Mouse (Mus musculus) brain, adult 2 months (tissue): ENCODE results near the gene Dmgdh.

ENCODE experiments used
- DNase-seq: peaks from one replicate; pipeline ENCODE4 v3.0.0; 2011; ENCODE audit warnings: low read depth, low spot score

Gene Dmgdh

DNA sequence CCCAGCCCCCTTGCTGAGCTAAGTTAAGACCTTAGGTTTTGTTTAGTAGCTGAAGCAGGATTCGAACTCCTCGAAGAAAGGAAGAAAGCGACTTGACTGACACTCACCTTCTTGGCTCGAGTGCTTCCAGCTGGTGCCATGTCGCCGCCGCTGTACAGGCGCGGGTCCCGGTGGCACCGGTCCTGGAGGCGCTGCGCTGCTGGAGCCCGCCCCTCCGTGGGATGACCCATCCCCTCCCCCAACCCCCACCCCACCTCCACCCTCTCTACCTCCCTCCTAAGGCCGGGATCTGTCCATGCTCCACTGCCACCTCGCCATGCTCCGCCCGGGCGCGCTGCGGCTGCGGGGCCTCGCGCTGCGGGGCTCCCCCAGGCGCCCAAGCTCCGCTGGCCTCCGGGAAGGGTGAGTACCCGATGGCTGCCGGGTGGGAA is at the start of gene Dmgdh, which contains the start of gene Bhmt2:
Dmgdh (plus strand) TSS at position 303 of the 431 bp plus-strand sequence.
Bhmt2 (minus strand) TSS at position 172 of the 431 bp plus-strand sequence.
- DNase-seq, result no peak

DNA sequence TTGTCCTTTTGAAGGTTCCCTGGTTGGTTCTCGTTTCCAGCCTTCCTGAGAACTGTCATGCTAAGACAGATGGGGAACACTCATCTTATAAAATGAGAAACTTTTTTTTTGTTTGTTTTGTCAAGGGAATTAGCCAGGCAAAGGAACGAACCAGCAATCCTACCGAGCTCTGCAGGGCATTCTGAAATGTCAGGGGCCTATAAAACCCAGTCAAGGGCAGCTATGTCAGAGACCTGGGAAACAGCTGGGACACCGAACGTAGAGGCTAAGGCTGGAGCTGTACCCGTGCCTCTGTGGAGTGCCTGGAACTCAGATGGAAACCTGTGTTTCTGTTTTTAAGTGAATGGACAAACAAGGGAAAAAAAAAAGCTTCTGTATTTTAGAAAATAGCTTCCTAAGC is 45.4 kb upstream of the Dmgdh start:
- DNase-seq, result no peak

DNA sequence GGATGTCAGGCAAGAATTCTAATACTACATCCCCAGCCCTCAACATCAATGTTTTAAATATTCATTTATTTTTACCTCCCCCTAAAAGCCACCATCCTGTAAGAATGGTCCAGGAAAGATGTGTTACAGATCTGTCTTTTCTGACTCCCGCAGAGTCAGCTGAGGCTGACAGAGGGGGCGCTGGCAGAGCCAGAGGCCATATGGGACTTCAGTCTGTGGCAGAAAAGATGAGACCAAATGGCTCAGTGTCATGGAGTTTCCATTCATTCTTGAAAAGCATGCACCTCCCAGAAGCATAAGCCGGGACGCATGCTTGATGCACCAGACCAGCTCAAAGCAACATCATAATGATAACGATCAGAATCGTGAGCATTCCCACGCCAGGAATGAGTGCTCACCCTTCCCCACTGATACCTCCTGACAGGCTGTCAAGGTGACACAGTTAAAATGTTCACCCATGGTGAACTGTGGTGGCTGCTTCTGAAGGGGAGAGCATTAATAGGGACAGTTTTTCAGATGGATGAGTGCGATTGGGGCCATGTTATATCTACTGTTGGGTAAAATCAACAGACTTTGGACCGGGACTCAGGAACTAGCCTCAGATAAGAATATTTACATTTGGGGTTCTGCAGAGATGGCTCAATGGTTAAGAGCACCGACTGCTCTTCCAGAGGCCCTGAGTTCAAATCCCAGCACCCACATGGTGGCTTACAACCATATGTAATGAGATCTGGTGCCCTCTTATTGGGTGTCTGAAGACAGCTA is 43.1 kb upstream of the Dmgdh start:
- peak; percentile 53 for DNase-seq

DNA sequence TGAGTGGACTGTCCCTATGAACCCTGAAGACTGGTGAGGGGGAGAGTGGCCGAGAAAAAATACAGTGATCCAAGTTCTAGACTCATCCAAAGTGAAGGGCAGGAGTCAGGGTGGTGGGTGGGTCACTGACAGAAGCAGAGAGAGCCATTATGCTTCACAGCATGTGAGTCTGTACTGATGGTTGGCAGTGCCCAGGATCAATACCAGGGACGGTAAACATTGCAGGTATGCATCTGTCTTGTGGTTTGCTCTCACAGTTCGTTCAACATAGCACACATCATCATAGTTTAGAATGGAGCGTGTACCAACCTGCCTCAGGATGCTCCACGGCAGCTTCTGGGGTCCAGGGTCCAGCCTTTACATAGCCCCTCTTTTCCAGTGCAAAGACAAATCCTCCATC is 41.3 kb upstream of the Dmgdh start:
- no peak for DNase-seq

DNA sequence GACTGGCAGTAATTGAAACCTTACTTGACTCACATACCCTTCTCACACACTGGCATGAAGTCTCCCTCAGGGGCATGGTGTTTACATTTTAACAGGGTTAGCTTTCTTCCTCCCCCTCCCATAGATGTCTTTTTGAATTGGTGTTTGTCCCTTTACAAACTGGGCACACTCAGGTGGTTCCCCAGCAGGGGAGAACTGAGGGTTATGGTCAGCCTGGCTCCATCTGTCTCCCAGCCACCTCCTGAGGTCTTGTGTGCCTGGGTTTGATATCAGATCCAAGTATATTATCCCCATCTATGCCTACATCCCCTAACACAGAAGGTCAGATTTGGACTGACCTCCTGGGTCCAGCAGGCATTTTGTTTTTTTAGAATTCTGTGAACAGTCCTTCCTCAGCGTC is 37.7 kb upstream of the Dmgdh start:
- peak; percentile 41 for DNase-seq

DNA sequence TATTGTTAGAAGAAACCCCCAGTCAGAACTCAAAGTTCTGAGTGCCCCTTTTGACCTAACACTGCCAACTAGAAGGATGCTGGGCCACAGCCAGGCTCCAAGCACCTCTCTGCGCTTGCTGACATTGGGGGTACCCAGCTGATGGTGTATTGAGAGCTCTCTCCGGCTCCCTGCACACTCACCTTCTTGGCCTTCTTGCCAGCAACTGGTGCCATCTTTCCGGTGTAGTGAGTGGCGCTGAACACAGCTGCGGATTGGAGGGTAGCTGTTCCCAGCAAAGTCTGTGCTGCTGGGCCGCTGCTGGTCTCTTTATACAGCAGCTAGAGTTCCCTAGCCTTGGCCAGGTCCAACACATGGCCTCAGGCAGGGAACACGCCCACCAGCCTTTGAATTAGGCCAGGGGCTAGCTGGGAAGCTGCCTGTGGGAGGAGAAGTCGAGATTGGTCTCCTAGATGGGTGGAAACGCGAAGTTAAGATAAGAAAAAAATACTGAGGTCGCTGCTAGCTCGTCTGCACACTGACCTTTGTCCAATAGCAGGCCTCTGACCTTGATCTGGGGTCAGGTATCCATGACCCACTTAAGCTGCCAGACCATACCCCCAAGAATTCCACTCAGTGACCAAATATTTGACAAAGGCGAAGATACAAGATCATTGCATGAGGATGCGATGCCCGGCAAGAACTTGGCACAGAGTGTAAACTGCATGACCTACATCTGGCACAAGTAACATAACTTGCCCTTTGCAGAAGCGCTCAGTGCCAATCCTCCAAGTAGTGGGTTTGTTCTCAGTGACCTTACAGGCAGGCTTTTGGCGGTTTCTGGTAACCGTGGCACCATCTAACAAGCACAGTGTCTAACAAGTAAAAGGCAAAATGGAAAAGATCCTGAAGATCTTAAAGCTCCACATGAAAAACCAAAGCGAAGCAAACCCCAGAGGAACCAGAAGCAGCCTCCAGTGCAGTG is 36.7 kb upstream of the Dmgdh start, which contains the start of gene Bhmt:
Bhmt (minus strand) TSS at position 680 of the 964 bp plus-strand sequence.
- no peak for DNase-seq

DNA sequence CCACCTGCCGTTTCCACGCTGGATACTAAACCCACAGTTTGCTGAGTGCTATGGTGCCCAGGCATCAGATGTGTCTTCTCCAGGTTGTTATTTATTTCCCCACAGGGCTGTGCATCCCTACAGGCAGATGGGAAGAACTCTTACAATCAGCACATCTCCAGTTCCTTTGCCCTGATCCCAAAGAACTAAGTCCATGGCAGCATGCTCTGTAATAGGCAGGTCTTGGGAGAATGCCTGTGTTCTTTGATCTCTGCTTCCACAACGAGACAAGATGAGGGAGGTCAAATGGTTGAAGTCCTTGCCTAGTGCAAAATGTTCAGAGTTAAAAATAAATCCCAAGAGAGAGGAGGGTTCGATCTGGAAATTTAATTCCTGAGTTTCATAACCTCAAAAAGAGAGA is 34.6 kb upstream of the Dmgdh start:
- DNase-seq, result no peak

DNA sequence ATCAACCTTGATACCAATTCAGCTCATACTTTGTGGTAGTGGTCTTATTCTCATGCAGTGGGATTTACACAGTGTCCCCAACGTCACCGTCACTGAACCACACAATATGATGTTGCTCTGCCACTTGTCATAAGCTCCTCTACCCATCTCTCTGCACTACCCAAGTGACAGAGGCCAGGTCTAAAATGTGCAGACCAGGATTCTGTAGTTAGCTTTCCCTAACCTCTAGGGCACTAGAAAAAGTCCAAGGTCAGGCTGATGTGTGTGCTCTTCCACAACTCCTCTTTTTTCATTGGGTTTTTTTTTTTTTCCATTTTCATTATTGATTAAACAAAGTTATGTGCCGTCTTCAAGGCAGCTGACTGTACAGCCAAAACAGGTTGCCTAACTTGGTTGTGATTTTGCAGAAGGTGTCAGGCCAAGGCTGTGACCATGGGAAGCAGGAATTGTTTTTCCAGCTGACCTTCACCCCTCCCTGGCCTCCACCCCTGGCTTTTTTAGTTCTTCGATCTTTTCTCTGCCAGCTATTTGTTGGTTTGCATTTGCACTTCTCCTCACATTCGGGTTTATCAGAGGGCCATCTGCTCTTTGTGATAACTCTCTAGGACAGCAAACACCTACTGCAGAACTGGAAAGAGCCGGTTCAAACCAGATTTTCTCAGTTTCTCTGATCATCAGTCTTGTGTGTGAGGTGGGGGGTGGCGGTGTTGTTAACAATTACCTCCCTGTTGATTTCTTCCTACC is 25.7 kb upstream of the Dmgdh start:
- no peak for DNase-seq

DNA sequence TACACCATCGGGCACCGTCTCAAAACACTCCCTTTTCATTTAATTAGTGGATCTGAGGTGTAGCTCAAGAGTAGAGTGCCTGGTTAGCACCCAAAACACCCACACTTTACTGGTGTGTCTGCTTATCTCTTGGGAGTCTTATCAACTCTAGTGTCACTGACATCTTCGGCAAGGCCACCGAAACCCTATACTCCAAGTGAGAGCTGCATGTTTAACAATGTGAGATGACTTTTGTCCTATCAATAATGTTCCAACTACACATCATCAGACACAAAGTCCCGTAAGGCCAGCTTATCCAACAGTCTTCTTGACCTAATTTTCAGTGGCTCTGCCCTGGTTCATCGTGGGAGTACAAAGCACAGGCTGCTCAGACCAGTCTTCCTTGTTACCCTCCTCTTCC is 20.9 kb upstream of the Dmgdh start:
- no peak for DNase-seq

DNA sequence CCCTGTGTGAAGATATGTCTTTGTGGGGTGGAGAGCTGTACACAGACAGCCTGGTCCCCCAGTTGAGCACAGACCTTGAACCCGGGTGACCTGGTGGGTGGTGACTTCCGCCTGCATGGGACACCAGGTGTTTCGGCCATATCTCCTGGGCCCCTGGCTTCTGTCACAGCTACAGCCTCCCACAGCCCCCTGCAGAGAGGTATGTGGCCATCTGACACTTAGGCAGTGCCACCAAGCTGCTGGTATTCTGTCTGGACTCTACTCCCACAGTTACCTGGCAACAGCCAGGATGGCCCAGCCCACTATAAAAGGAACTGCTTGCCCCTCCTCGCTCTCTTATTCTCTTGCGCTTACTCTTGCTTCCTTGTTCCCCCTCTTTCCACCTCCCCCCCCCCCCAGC is 16.3 kb upstream of the Dmgdh start:
- DNase-seq, result peak; percentile 16

DNA sequence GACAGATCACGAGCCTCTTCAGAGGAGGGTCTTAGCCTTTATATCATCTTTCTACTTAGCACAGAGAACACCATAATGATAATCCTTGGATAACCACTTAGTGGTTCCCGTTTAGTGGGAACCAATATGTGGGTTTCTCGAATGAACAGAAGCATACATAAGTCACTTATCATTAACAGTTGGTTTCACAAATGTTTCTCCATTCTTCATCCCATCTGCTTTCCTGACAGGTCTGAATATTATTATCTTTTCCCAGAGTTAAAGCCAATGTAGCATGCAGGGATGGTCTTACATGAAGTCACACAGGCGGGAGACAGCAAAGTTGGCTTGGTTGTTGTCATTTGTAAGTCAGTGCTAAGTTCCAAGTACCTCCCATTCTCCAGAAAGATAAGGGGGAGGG is 6.6 kb upstream of the Dmgdh start:
- no peak for DNase-seq

DNA sequence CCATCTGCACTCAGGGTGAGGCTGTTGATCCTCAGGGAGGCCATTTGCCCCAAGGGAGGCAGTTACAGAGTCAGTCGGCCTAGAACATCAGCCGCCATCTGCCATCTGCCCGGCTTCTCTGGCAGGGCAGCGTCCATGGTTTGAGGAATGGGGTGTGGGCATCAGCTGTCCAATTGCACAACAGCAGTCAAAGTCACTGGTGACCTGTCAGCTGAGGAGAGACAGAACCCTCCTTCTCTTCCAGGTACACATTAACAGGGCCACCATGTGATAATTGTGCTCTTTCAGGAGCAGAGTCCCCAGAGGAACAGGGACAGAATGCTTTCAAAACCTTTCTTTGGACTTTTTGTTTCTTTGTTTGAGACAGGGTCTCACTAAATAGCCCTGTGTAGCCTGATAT is 1.9 kb upstream of the Dmgdh start:
- DNase-seq, result no peak

DNA sequence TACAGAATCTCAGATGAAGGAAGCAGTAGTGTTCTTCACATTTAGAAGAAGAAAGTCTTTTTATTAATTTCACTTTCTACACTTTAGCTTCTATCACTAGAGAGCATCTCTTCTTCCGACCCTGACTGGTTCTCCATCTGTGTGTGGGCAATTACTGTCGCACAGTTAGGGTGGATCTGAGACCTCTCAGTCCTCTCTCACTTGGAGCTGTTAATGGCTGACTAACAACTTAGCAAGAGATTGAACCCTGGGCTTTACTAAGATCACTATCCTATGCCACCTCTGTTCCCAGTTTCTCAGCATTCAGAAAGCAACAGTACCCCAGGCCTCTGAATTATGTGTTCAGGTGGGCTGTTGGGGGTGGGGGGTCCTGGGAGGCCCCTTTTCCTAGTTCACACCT is 937 bp upstream of the Dmgdh start:
- no peak for DNase-seq

DNA sequence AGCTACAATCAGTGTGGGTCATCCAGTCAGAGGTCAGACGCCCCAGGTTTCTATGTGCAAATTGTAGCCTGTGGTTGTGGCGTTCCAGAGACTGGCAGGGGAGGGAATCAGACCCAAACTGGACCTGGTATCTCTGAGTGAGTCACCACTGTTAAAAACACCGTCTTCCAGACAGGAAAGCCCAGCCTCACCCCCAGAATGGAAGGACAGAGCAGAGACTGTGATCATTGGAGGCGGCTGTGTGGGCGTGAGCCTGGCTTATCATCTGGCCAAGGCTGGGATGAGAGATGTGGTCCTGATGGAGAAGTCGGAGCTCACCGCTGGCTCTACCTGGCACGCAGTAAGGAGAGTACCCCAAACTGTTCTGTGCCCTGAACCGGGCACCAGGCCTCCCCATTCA is 2.6 kb downstream of the Dmgdh start:
- DNase-seq, result peak; percentile 36

DNA sequence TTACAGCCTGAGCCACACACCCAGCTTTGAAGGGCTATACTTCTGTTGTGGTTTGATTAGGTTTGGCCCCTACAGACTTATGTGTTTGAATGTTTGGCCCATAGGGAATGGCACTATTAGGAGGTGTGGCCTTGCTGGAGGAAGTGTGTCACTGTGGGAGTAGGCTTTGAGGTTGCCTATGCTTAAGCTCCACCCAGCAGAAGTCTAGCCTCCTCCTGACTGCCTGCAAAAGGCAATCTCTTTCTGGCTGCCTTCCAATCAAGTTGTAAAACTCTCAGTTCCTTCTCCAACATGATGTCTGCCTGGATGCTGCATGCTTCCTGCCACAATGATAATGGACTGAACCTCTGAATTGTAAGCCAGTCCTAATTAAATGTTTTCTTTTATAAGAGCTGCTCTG is 9.1 kb downstream of the Dmgdh start:
- DNase-seq, result no peak

DNA sequence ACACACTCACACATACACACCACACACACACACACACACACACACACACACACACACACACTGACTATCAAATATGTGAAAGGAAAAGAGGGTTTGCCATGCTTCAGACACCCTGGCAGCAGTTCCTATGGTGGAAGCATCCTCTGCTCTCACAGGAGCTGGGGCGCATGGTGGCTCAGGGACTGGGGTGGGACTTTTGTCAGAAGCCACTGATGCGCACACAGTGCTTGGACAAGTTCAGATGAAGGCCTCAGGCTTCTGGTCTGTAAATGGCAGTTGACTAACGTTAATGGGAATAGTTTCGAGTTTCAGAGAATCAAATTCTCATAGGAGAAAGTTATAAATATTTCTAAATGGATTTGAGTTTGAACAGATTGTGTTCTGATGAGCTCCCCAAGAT is 11.0 kb downstream of the Dmgdh start:
- DNase-seq, result no peak

DNA sequence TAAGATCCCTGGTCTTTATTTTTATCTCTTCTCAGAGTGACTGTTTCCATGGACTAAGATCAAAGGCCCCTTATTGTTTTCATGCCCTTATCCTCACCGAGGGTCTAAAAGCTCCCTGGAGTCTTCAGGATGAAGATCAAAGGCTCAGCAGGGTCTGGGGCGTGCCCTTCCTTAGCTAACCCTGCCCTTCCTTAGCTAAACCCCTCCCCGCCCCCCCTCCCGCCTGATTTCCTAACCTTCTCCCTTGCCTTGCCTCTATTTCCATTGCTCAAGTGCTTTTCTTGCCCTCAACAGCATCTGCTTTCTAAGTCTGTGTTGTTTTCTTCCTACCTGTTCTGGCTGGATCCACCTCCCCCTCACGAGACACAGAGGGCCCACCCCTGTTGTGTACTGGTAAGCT is 13.1 kb downstream of the Dmgdh start:
- DNase-seq, result no peak

DNA sequence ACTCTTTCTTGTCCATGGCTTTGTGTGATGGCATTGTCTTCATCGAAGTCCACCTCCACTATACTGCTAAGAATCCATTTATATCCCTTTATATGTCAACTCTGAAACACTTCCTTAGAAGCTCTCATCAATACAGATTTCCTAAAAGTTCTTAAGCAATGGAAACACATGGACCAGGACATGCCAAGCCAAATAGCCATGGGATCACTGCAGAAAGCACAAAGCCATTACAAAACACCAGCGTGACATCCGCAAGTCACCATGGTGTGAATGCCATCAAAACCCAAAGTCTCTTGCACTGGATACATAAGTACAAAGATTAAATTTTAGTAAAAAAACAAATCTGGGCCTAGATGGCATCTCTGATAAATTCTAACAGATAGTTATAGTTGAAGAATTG is 15.3 kb downstream of the Dmgdh start:
- DNase-seq, result no peak

DNA sequence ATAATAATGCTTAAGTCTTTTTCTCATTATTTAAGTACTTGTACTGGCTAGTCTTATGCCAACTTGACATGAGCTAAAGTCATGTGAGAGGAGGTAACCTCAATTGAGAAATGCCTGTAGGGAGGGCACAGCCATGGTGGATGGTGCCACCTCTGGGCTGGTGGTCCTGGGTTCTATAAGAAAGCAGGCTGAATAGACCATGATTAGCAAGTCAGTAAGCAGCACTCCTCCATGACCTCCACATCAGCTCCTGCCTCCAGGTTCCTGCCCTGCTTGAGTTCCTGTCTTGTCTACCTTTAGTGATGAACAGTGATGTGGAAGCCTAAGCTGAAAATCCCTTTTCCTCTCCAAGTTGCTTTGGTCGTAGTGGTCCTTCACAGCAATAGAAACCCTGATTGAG is 16.6 kb downstream of the Dmgdh start:
- DNase-seq, result no peak

DNA sequence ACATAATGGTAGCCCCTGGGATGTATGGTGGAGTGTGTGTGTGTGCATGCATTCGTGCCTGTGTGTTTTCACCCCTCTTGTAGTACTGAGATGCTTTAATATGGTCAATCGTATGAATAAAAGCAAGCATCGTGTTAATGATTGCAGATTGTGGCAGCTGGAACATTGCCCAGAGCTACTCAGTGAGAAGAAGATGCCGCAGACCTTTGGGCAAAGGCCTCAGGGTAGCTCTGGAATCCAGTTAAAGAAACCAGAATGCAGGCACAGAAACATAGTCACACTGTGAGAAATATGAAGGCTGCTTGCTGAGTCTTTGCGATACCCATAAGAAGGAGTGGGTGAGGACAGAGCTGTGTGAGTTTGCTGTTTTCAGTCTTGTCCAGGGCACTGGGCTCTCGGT is 24.6 kb downstream of the Dmgdh start:
- no peak for DNase-seq

DNA sequence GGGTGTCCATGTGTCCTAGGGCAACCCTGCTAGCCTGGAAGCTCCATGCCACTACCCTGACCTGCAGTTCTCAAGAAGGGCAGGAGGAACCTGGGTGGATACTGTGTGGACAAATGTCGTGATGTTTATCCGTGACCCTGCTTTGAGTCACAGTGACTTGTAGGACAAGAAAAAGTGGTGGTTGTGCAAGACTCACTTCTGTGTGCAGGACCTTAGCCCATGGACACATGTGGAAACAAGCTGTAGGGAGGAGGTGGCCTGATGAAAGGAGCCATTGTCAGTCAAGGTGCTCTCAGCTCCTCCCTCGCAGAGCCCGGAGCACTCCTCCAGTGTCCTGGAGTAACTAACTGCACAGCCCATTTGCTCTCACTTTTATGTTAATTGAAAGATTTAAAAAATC is 31.5 kb downstream of the Dmgdh start:
- no peak for DNase-seq

DNA sequence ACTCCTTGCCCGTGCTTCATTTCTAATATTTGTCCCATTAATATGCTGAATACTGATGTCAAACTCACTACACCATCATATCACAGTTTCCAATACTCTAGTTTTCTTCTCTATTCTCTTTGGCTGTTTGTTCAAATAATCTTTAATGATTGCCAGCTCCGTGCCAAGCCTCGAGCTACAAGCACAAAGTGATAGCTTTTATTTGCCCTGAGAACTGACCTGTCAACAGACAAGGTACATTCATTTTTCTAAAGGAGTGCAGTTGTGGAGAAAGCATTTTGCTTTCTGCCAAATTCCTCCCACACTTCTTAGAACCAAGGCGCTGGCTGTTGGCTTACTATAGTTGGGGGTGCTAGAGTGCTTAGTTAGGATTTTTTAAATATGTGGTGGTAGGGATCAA is 33.0 kb downstream of the Dmgdh start:
- DNase-seq, result peak; percentile 12
